Mouse (Mus musculus): ENCODE data around the gene Fgfr2.

The Fgfr2 gene

GRCm38 (mm10) chr7:130678414-130678813 is 2444.7 kb downstream of the Fgfr2 start:
- no peaks in the 10 kb centered on the region for H3K27me3 ChIP-seq (ENCODE audit: insufficient read depth, low read length)
- no peak overlapping the region for H3K4me3 ChIP-seq (replicated peaks; ENCODE audit: low read length)
- TF ChIP-seq NANOG (IDR thresholded peaks at IDR 0.05; ENCODE audit: borderline replicate concordance, low read length) (no peak), CTCF (conservative IDR thresholded peaks at IDR 0.05; ENCODE audit: low read length) (no peak), POU5F1 (IDR thresholded peaks at IDR 0.05; ENCODE audit: borderline replicate concordance, low read length) (no peak)
- H3K4me1 ChIP-seq (replicated peaks; ENCODE audit: low read depth, low read length) = peaks cover 43% of the 10 kb centered on the region
- H3K9me3 ChIP-seq (ENCODE audit: low read length) = no peaks in the 10 kb centered on the region
- peaks cover 72% of the 10 kb centered on the region for H3K36me3 ChIP-seq (ENCODE audit: insufficient read depth, low read length)

GRCm38 (mm10) chr7:130677541-130678274 is 2445.4 kb downstream of the Fgfr2 start:
- no peaks in the 10 kb centered on the region for H3K9me3 ChIP-seq (ENCODE audit: low read length)
- H3K27me3 ChIP-seq (ENCODE audit: insufficient read depth, low read length) = no peaks in the 10 kb centered on the region
- TF ChIP-seq CTCF (conservative IDR thresholded peaks at IDR 0.05; ENCODE audit: low read length) = no peak
- no peak for TF ChIP-seq NANOG (IDR thresholded peaks at IDR 0.05; ENCODE audit: borderline replicate concordance, low read length)
- no peak for TF ChIP-seq POU5F1 (IDR thresholded peaks at IDR 0.05; ENCODE audit: borderline replicate concordance, low read length)
- peaks cover 67% of the 10 kb centered on the region for H3K36me3 ChIP-seq (ENCODE audit: insufficient read depth, low read length)
- H3K4me3 ChIP-seq (replicated peaks; ENCODE audit: low read length) = no peak overlapping the region
- peaks cover 44% of the 10 kb centered on the region for H3K4me1 ChIP-seq (replicated peaks; ENCODE audit: low read depth, low read length)

GRCm38 (mm10) chr7:130676885-130677540 is 2446.1 kb downstream of the Fgfr2 start:
- no peak overlapping the region for H3K4me3 ChIP-seq (replicated peaks; ENCODE audit: low read length)
- H3K27me3 ChIP-seq (ENCODE audit: insufficient read depth, low read length) = no peaks in the 10 kb centered on the region
- H3K36me3 ChIP-seq (ENCODE audit: insufficient read depth, low read length) = peaks cover 70% of the 10 kb centered on the region
- H3K4me1 ChIP-seq (replicated peaks; ENCODE audit: low read depth, low read length) = peaks cover 48% of the 10 kb centered on the region
- no peak for TF ChIP-seq NANOG (IDR thresholded peaks at IDR 0.05; ENCODE audit: borderline replicate concordance, low read length)
- TF ChIP-seq CTCF (conservative IDR thresholded peaks at IDR 0.05; ENCODE audit: low read length) = no peak
- TF ChIP-seq POU5F1 (IDR thresholded peaks at IDR 0.05; ENCODE audit: borderline replicate concordance, low read length) = no peak
- no peaks in the 10 kb centered on the region for H3K9me3 ChIP-seq (ENCODE audit: low read length)

GRCm38 (mm10) chr7:130674526-130674925 is 2448.6 kb downstream of the Fgfr2 start:
- Histone ChIP-seq H3K27me3 (ENCODE audit: insufficient read depth, low read length) (no peaks in the 10 kb centered on the region), H3K4me3 (replicated peaks; ENCODE audit: low read length) (no peak overlapping the region), H3K36me3 (ENCODE audit: insufficient read depth, low read length) (peaks cover 72% of the 10 kb centered on the region), H3K4me1 (replicated peaks; ENCODE audit: low read depth, low read length) (peaks cover 62% of the 10 kb centered on the region), H3K9me3 (ENCODE audit: low read length) (no peaks in the 10 kb centered on the region)
- TF ChIP-seq NANOG (IDR thresholded peaks at IDR 0.05; ENCODE audit: borderline replicate concordance, low read length) = no peak
- TF ChIP-seq POU5F1 (IDR thresholded peaks at IDR 0.05; ENCODE audit: borderline replicate concordance, low read length) = no peak
- no peak for TF ChIP-seq CTCF (conservative IDR thresholded peaks at IDR 0.05; ENCODE audit: low read length)

- Histone ChIP-seq H3K4me3 (replicated peaks; ENCODE audit: low read length) (no peak overlapping the region), H3K36me3 (ENCODE audit: insufficient read depth, low read length) (peaks cover 69% of the 10 kb centered on the region), H3K4me1 (replicated peaks; ENCODE audit: low read depth, low read length) (peaks cover 73% of the 10 kb centered on the region), H3K27me3 (ENCODE audit: insufficient read depth, low read length) (no peaks in the 10 kb centered on the region), H3K9me3 (ENCODE audit: low read length) (no peaks in the 10 kb centered on the region)
- peak; percentile 64 for TF ChIP-seq CTCF (conservative IDR thresholded peaks at IDR 0.05; ENCODE audit: low read length)
- TF ChIP-seq NANOG (IDR thresholded peaks at IDR 0.05; ENCODE audit: borderline replicate concordance, low read length) = no peak
- no peak for TF ChIP-seq POU5F1 (IDR thresholded peaks at IDR 0.05; ENCODE audit: borderline replicate concordance, low read length)
These were observed 2449.7 kb downstream of the Fgfr2 start for GRCm38 (mm10) chr7:130673169-130674033.

GRCm38 (mm10) chr7:130671301-130671700 is 2451.8 kb downstream of the Fgfr2 start:
- no peaks in the 10 kb centered on the region for H3K9me3 ChIP-seq (ENCODE audit: low read length)
- TF ChIP-seq NANOG (IDR thresholded peaks at IDR 0.05; ENCODE audit: borderline replicate concordance, low read length) (no peak), POU5F1 (IDR thresholded peaks at IDR 0.05; ENCODE audit: borderline replicate concordance, low read length) (no peak)

GRCm38 (mm10) chr7:130670358-130670757 is 2452.8 kb downstream of the Fgfr2 start:
- Histone ChIP-seq H3K27me3 (ENCODE audit: insufficient read depth, low read length) (no peaks in the 10 kb centered on the region), H3K9me3 (ENCODE audit: low read length) (peaks cover 3% of the 10 kb centered on the region; the same call in 1 of the 2 replicates), H3K4me1 (replicated peaks; ENCODE audit: low read depth, low read length) (peaks cover 61% of the 10 kb centered on the region), H3K36me3 (ENCODE audit: insufficient read depth, low read length) (peaks cover 55% of the 10 kb centered on the region), H3K4me3 (replicated peaks; ENCODE audit: low read length) (no peak overlapping the region)
- TF ChIP-seq NANOG (IDR thresholded peaks at IDR 0.05; ENCODE audit: borderline replicate concordance, low read length) (no peak), CTCF (conservative IDR thresholded peaks at IDR 0.05; ENCODE audit: low read length) (no peak), POU5F1 (IDR thresholded peaks at IDR 0.05; ENCODE audit: borderline replicate concordance, low read length) (no peak)

More at GRCm38 (mm10) chr7:130671301-130671700, 2451.8 kb downstream of the Fgfr2 start:
- H3K4me1 ChIP-seq (replicated peaks; ENCODE audit: low read depth, low read length) = peaks cover 61% of the 10 kb centered on the region
- H3K36me3 ChIP-seq (ENCODE audit: insufficient read depth, low read length) = peaks cover 59% of the 10 kb centered on the region
- H3K4me3 ChIP-seq (replicated peaks; ENCODE audit: low read length) = no peak overlapping the region; the same call in 1 of the 2 replicates
- H3K27me3 ChIP-seq (ENCODE audit: insufficient read depth, low read length) = no peaks in the 10 kb centered on the region

- TF ChIP-seq POU5F1 (IDR thresholded peaks at IDR 0.05; ENCODE audit: borderline replicate concordance, low read length) (no peak), CTCF (conservative IDR thresholded peaks at IDR 0.05; ENCODE audit: low read length) (no peak), NANOG (IDR thresholded peaks at IDR 0.05; ENCODE audit: borderline replicate concordance, low read length) (no peak)
- Histone ChIP-seq H3K9me3 (ENCODE audit: low read length) (peaks cover 11% of the 10 kb centered on the region; the same call in 1 of the 2 replicates), H3K4me3 (replicated peaks; ENCODE audit: low read length) (no peak overlapping the region), H3K36me3 (ENCODE audit: insufficient read depth, low read length) (peaks cover 53% of the 10 kb centered on the region), H3K27me3 (ENCODE audit: insufficient read depth, low read length) (no peaks in the 10 kb centered on the region), H3K4me1 (replicated peaks; ENCODE audit: low read depth, low read length) (peaks cover 57% of the 10 kb centered on the region)
These were observed 2453.7 kb downstream of the Fgfr2 start for GRCm38 (mm10) chr7:130669370-130669881.

All from E14TG2a.4 (cell line).